ENCODE assay signal across 8 mouse cellular contexts in the genomic region with DNA sequence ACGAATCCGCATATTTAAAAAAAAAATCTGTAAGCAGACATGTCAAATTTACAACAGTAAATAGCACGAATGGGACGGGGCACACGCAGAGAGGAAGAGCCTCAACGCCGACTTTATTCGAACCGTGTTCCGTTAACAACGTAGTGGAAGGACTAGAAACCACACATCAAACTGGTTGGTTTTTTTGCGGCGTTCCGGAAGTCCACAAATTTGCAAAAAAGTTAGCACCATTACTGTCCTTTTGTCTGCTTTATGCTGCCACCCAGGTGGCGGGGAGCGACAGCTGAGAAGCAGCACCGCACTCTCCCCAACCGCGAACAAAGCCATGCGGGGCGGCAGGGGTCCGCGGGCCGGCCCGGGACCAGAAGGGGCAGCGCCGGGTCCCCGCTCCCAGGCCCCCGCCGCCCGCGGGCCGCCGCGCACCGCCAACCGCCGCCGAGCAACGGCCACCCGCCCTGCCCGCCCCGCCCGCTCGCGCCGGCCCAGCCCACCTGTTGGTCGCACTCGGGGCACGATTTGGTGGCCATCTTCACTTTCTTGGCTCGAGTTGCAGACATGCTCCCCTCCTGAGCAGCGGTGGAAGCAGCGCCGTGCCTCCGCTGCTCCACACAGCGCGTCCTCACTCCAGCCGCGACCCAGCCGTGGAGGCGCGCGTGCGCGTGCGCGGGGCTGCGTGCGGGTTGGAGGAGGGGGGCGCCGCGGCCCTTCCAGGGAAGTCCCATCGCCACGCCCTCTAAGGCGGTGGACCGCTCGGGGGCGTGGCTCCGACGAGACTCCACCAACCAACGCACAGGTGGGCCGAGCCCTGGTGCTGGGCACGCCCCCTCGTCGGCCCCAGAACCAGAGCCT. TPM values are rescaled to one million over a fixed set of nuclear protein-coding genes. Genes with fewer than 3 reads are reported as not detected.
DNase-seq lines count a peak whose midpoint lies in the region; ATAC-seq and TF ChIP-seq lines count a peak whose summit lies in the region.

A gene (minus strand): TSS at position 666 of the 849 bp plus-strand sequence.

- H3K4me2 ChIP-seq in heart, embryonic 12.5 days = peak within 1 kb of the TSS; percentile 91
- H3K4me2 ChIP-seq in kidney, postnatal 0 days (ENCODE audit: low read length) = peak within 1 kb of the TSS; percentile 60
- H3K4me2 ChIP-seq in liver, embryonic 11.5 days = peak within 1 kb of the TSS; percentile 75
- H3K4me2 ChIP-seq in stomach, embryonic 14.5 days (replicated peaks; ENCODE audit: low read depth, low read length) = peak within 1 kb of the TSS; percentile 59

- peak; percentile 99 for ATAC-seq in erythroblast, adult 5-6 weeks (replicated peaks; ENCODE audit: low FRiP score, poor library complexity, severe bottlenecking)
- ATAC-seq in heart, embryonic 12.5 days (ENCODE audit: insufficient number of reproducible peaks, low FRiP score) = peak; percentile 99
- peak; percentile 99 for ATAC-seq in kidney, postnatal 0 days (replicated peaks; ENCODE audit: low FRiP score, low read depth)
- peak; percentile 98 for ATAC-seq in liver, embryonic 11.5 days (replicated peaks; ENCODE audit: low FRiP score)
- ATAC-seq in stomach, embryonic 14.5 days (ENCODE audit: insufficient number of reproducible peaks, insufficient read depth, low FRiP score, low read depth) = peak; percentile 100

- peaks cover 22% of the 10 kb centered on the region for H3K4me1 ChIP-seq in heart, embryonic 12.5 days (replicated peaks)
- H3K4me1 ChIP-seq in kidney, postnatal 0 days (replicated peaks; ENCODE audit: insufficient read depth, low read length) = peaks cover 7% of the 10 kb centered on the region; the same call in 1 of the 2 replicates
- H3K4me1 ChIP-seq in liver, embryonic 11.5 days (replicated peaks; ENCODE audit: control insufficient read depth, insufficient read depth, low read length) = peaks cover 31% of the 10 kb centered on the region
- peaks cover 29% of the 10 kb centered on the region for H3K4me1 ChIP-seq in stomach, embryonic 14.5 days (ENCODE audit: control insufficient read depth, insufficient read depth, low read length)

- 0 out of 2 replicates have a peak, but pooled peaks have one; percentile 31 for TF ChIP-seq CTCF in kidney, postnatal 0 days (IDR thresholded peaks at IDR 0.05; ENCODE audit: low read depth)

- no peaks in the 10 kb centered on the region for H3K36me3 ChIP-seq in heart, embryonic 12.5 days
- H3K36me3 ChIP-seq in kidney, postnatal 0 days (ENCODE audit: insufficient read depth, low read length) = no peaks in the 10 kb centered on the region
- H3K36me3 ChIP-seq in liver, embryonic 11.5 days (ENCODE audit: control insufficient read depth, insufficient read depth, low read length) = no peaks in the 10 kb centered on the region
- no peaks in the 10 kb centered on the region for H3K36me3 ChIP-seq in stomach, embryonic 14.5 days (ENCODE audit: control insufficient read depth, insufficient read depth, low read length)

- H3K27me3 ChIP-seq in heart, embryonic 12.5 days (replicated peaks) = no peaks in the 10 kb centered on the region
- H3K27me3 ChIP-seq in kidney, postnatal 0 days (ENCODE audit: insufficient read depth, low read length) = no peaks in the 10 kb centered on the region
- no peaks in the 10 kb centered on the region for H3K27me3 ChIP-seq in liver, embryonic 11.5 days (replicated peaks; ENCODE audit: control insufficient read depth, insufficient read depth, low read length)
- no peaks in the 10 kb centered on the region for H3K27me3 ChIP-seq in stomach, embryonic 14.5 days (ENCODE audit: control insufficient read depth, insufficient read depth, low read length)

- DNase-seq in B cell, adult 2 months = peak; percentile 96 to 97
- peak; percentile 98 for DNase-seq in brain, adult 2 months (ENCODE audit: low read depth, low spot score)
- DNase-seq in kidney, postnatal 0 days (ENCODE audit: low spot score) = peak; percentile 98
- peak; percentile 96 for DNase-seq in liver, embryonic 11.5 days (ENCODE audit: low spot score)
- DNase-seq in naive thymus-derived CD4-positive, alpha-beta T cell, adult 2 months (ENCODE audit: low read depth) = peak; percentile 98

- under 1% methylated on average over 85 of the region's 85 CpGs for WGBS in heart, embryonic 12.5 days
- WGBS in kidney, postnatal 0 days = under 1% methylated on average over 84 of the region's 85 CpGs
- WGBS in liver, embryonic 11.5 days = under 1% methylated on average over 78 of the region's 85 CpGs
- WGBS in stomach, embryonic 14.5 days = 1% methylated on average over 66 of the region's 85 CpGs

- H3K27ac ChIP-seq in heart, embryonic 12.5 days (ENCODE audit: poor library complexity, severe bottlenecking) = peak within 1 kb of the TSS; percentile 100
- H3K27ac ChIP-seq in kidney, postnatal 0 days = peak within 1 kb of the TSS; percentile 96
- H3K27ac ChIP-seq in liver, embryonic 11.5 days (ENCODE audit: low read depth, low read length) = peak within 1 kb of the TSS; percentile 99
- peak within 1 kb of the TSS; percentile 87 for H3K27ac ChIP-seq in stomach, embryonic 14.5 days (ENCODE audit: low read length)

- H3K4me3 ChIP-seq in heart, embryonic 12.5 days = peak within 1 kb of the TSS; percentile 94
- peak within 1 kb of the TSS; percentile 80 for H3K4me3 ChIP-seq in kidney, postnatal 0 days (replicated peaks; ENCODE audit: low read depth, low read length)
- peak within 1 kb of the TSS; percentile 94 for H3K4me3 ChIP-seq in liver, embryonic 11.5 days (ENCODE audit: low read depth, low read length)
- H3K4me3 ChIP-seq in stomach, embryonic 14.5 days (ENCODE audit: low read depth, low read length) = peak within 1 kb of the TSS; percentile 65

- no peaks in the 10 kb centered on the region for H3K9me3 ChIP-seq in heart, embryonic 12.5 days (replicated peaks)
- no peaks in the 10 kb centered on the region for H3K9me3 ChIP-seq in kidney, postnatal 0 days (replicated peaks; ENCODE audit: low read length)
- no peaks in the 10 kb centered on the region for H3K9me3 ChIP-seq in liver, embryonic 11.5 days (ENCODE audit: control insufficient read depth, low read length)
- H3K9me3 ChIP-seq in stomach, embryonic 14.5 days (ENCODE audit: control insufficient read depth, low read depth, low read length) = no peaks in the 10 kb centered on the region

- H3K9ac ChIP-seq in heart, embryonic 12.5 days = peak within 1 kb of the TSS; percentile 98
- H3K9ac ChIP-seq in kidney, postnatal 0 days (ENCODE audit: low read depth, low read length) = peak within 1 kb of the TSS; percentile 89
- H3K9ac ChIP-seq in liver, embryonic 11.5 days (ENCODE audit: low read depth, low read length) = peak within 1 kb of the TSS; percentile 96
- H3K9ac ChIP-seq in stomach, embryonic 14.5 days (replicated peaks; ENCODE audit: low read depth, low read length) = peak within 1 kb of the TSS; percentile 83

RNA-seq across cellular contexts. Expression of the gene that starts here (rescaled TPM):
- total RNA-seq in erythroblast, adult 5-6 weeks (2015; ENCODE audit: low replicate concordance) = 9.4 and 22.5 TPM in 2 replicates
- 8.3 and 15.9 TPM in 2 replicates for total RNA-seq in erythroblast, adult 5-6 weeks (2017; ENCODE audit: low replicate concordance)
- polyA plus RNA-seq in heart, embryonic 12.5 days (2016; fragmentation: Nextera tagmentation; extraction: Ambion mirVana) = 69.5 and 73.4 TPM in 2 replicates
- polyA plus RNA-seq in kidney, postnatal 0 days (2015; fragmentation: Nextera tagmentation; extraction: Ambion mirVana) = 46.8 and 51.2 TPM in 2 replicates
- polyA plus RNA-seq in liver, embryonic 11.5 days (2014; fragmentation: Nextera tagmentation; extraction: Ambion mirVana) = 38.3 TPM in 2 replicates
- polyA plus RNA-seq in stomach, embryonic 14.5 days (2014; fragmentation: Nextera tagmentation; extraction: Ambion mirVana) = 37.9 and 40.0 TPM in 2 replicates

Comparison
In these comparisons a context has a peak if more than half of its experiments do, and no peak if none do; other contexts are left out.
1. Peak in every context shown above with its lines: DNase-seq, ATAC-seq, H3K4me3 ChIP-seq and H3K27ac ChIP-seq.